Mouse (Mus musculus) megakaryocyte, embryonic 14.5 days (primary cell): Measurements from ENCODE around the gene Eef1akmt3.

Experiments
- FLI1 ChIP-seq: IDR thresholded peaks from 2 replicates; pipeline ENCODE4 v1.6.1; 2012; ENCODE audit warnings: low read length, inconsistent platforms, mixed read lengths
- GATA1 ChIP-seq: IDR thresholded peaks from 3 replicates; pipeline ENCODE4 v1.6.1; 2012; ENCODE audit warnings: mixed read lengths, low read length, inconsistent platforms, borderline replicate concordance

DNA sequence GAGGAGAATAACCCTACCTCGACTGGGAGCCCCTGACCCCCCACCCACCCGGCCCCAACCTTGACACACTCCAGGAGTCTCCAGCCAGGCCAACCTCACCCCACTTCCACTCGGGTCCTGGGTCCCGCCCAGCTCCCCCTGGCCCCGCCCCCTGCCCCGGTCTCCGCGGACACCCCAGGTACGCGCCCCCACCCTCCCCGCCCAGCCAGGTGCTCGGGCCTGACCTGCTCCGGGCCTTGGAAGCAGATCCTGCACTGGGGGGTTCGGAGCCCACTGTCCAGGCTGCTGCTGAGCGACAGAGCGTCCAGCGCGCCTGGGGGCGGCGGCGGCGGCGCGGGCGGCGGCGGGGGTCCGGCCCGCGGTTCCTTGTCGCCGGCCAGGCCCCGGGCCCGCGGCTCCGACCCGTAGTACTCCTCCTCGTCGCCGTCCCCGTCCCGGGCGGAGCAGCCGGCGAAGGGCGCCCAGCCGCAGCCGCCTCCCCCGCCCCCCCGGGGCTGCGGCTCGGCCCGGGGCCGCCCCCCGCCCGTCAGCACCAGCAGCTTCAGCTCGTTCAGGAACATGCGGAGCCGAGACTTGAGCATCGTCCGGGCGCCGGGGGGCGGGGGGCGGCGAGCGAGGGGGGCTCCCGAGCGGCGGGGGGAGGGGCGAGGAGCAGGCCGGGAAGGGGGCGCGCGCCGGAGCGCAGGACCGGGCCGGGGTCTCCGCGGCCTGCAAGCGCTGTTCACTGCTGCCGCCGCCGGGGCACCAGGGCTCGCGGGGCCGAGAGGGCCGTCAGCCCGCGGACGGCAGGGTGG, 18.1 kb upstream of the Eef1akmt3 start:
- TF ChIP-seq GATA1 (no peak), FLI1 (no peak)
